Mouse (Mus musculus) heart, adult 2 months (tissue): Measurements from ENCODE around the gene Jmjd7. TPM values are rescaled to one million over a fixed set of nuclear protein-coding genes. Genes with fewer than 3 reads are reported as not detected.

ENCODE experiments used
- DNase-seq, 2 experiments: peaks; one replicate each; pipeline ENCODE4 v3.0.0; 2021
- H3K27ac ChIP-seq: fragments of 200-600 bp; 2 replicates; pipeline ENCODE4 v1.8.1; 2022
- H3K27me3 ChIP-seq: fragments of 200-500 bp; 2 replicates; pipeline ENCODE4 v1.6.1; 2012; ENCODE audit warnings: mild to moderate bottlenecking, low read length, inconsistent platforms, mixed read lengths; ENCODE audit not compliant: control insufficient read depth, insufficient read depth
- H3K36me3 ChIP-seq: fragments of 200-500 bp; 2 replicates; pipeline ENCODE4 v1.6.1; 2012; ENCODE audit warnings: low read length, inconsistent platforms; ENCODE audit not compliant: control insufficient read depth, insufficient read depth
- H3K4me1 ChIP-seq: fragments of 200-500 bp; 2 replicates; pipeline ENCODE4 v1.6.1; 2011; ENCODE audit warnings: low read length; ENCODE audit not compliant: control insufficient read depth, insufficient read depth
- H3K4me3 ChIP-seq: fragments of 200-600 bp; 2 replicates; pipeline ENCODE4 v1.8.1; 2022
- H3K79me2 ChIP-seq: fragments of 200-500 bp; replicated peaks from 2 replicates; pipeline ENCODE4 v1.6.1; 2012; ENCODE audit warnings: mild to moderate bottlenecking, inconsistent platforms, low read length, moderate library complexity, mixed read lengths; ENCODE audit not compliant: control insufficient read depth, insufficient read depth
- H3K9ac ChIP-seq: fragments of 200-500 bp; 2 replicates; pipeline ENCODE4 v1.6.1; 2012; ENCODE audit warnings: low read depth, mild to moderate bottlenecking, control low read depth, inconsistent platforms, low read length, mixed read lengths
- CTCF ChIP-seq: fragments of 200-600 bp; IDR thresholded peaks from 2 replicates; pipeline ENCODE4 v1.8.1; 2022; ENCODE audit warnings: antibody characterized with exemption, mild to moderate bottlenecking, moderate library complexity
- EP300 ChIP-seq: fragments of 200-500 bp; IDR thresholded peaks from 2 replicates; pipeline ENCODE4 v1.6.1; 2011; ENCODE audit warnings: low read depth, low read length, control low read depth; ENCODE audit not compliant: insufficient read depth
- POLR2A ChIP-seq: fragments of 200-500 bp; IDR thresholded peaks from 2 replicates; pipeline ENCODE4 v1.6.1; 2011; ENCODE audit warnings: mild to moderate bottlenecking, low read depth, low read length, control low read depth; ENCODE audit not compliant: insufficient read depth
- WGBS: fragments of 180-500 bp; shearing (Covaris S2); methylation state at CpG from one replicate; pipeline ENCODE4 v1.1.7; 2018; 5-methylcytosine and 5-hydroxymethylcytosine counted together
- intact Hi-C: fragments of 180-260 bp; cut with DNase I; formaldehyde crosslinking; loops from one replicate; pipeline ENCODE4 v1.15.1; 2025
- polyA plus RNA-seq: library from polyadenylated mRNA; depleted of rRNA; stranded (reverse); fragments of >200 nt; gene quantifications from 2 replicates; pipeline ENCODE4 v1.2.3, GENCODE M21; 2012
- total RNA-seq, 2 experiments: library from RNA; stranded (reverse); gene quantifications; 2 replicates each; pipeline ENCODE4 v1.2.3; 2021

Jmjd7 gene
- total and polyA plus RNA-seq, 3 experiments, result 6.3 to 7.4 (median 6.4) TPM

- WGBS, result 83% methylated on average over 4 of the region's 4 CpGs
Measured at GRCm38 (mm10) chr2:120058818-120059217, 31.5 kb downstream of the Jmjd7 start.

GRCm38 (mm10) chr2:120059466-120059865 is 32.2 kb downstream of the Jmjd7 start:
- no peak for TF ChIP-seq POLR2A
- TF ChIP-seq EP300, result no peak
- TF ChIP-seq CTCF, result no peak
- no peak overlapping the region for H3K27ac ChIP-seq
- H3K27me3 ChIP-seq, result no peaks in the 10 kb centered on the region
- 82% methylated on average over 3 of the region's 3 CpGs for WGBS
- H3K9ac ChIP-seq, result no peak overlapping the region
- peaks cover 11% of the 10 kb centered on the region for H3K4me1 ChIP-seq
- intact Hi-C loops, result no loop called here
- H3K4me3 ChIP-seq, result no peak overlapping the region
- no peak for DNase-seq
- no peaks in the 10 kb centered on the region for H3K36me3 ChIP-seq
- no peaks in the 10 kb centered on the region for H3K79me2 ChIP-seq

More at GRCm38 (mm10) chr2:120058818-120059217, 31.5 kb downstream of the Jmjd7 start:
- H3K27me3 ChIP-seq, result no peaks in the 10 kb centered on the region
- TF ChIP-seq EP300 (no peak), CTCF (no peak), POLR2A (no peak)
- H3K79me2 ChIP-seq, result no peaks in the 10 kb centered on the region
- no peak for DNase-seq
- no peaks in the 10 kb centered on the region for H3K36me3 ChIP-seq
- intact Hi-C loops, result no loop called here
- H3K4me1 ChIP-seq, result peaks cover 13% of the 10 kb centered on the region
- no peak overlapping the region for H3K27ac ChIP-seq
- H3K4me3 ChIP-seq, result no peak overlapping the region
- H3K9ac ChIP-seq, result no peak overlapping the region

- Histone ChIP-seq H3K27me3 (no peaks in the 10 kb centered on the region), H3K4me3 (no peak overlapping the region), H3K4me1 (peaks cover 8% of the 10 kb centered on the region), H3K36me3 (no peaks in the 10 kb centered on the region), H3K9ac (no peak overlapping the region), H3K27ac (no peak overlapping the region), H3K79me2 (no peaks in the 10 kb centered on the region)
- no peak for TF ChIP-seq POLR2A
- no peak for TF ChIP-seq EP300
- TF ChIP-seq CTCF, result no peak
- 66% methylated on average over 6 of the region's 6 CpGs for WGBS
- peak in 1 of 2 experiments; percentile 28 for DNase-seq
- intact Hi-C loops, result no loop called here
Measured at GRCm38 (mm10) chr2:120060190-120060589, 32.9 kb downstream of the Jmjd7 start.

GRCm38 (mm10) chr2:120060651-120061050 is 33.4 kb downstream of the Jmjd7 start:
- no peaks in the 10 kb centered on the region for H3K79me2 ChIP-seq
- DNase-seq, result no peak
- 59% methylated on average over 9 of the region's 9 CpGs for WGBS
- peaks cover 5% of the 10 kb centered on the region for H3K4me1 ChIP-seq
- TF ChIP-seq CTCF (no peak), POLR2A (no peak), EP300 (no peak)
- H3K4me3 ChIP-seq, result no peak overlapping the region
- intact Hi-C loops, result no loop called here
- no peaks in the 10 kb centered on the region for H3K36me3 ChIP-seq
- no peaks in the 10 kb centered on the region for H3K27me3 ChIP-seq
- H3K9ac ChIP-seq, result no peak overlapping the region
- no peak overlapping the region for H3K27ac ChIP-seq

- H3K9ac ChIP-seq, result no peak overlapping the region
- no peak for TF ChIP-seq POLR2A
- no peak for TF ChIP-seq EP300
- no peak for TF ChIP-seq CTCF
- intact Hi-C loops, result no loop called here
- H3K4me1 ChIP-seq, result peaks cover 2% of the 10 kb centered on the region
- H3K27ac ChIP-seq, result no peak overlapping the region
- no peaks in the 10 kb centered on the region for H3K79me2 ChIP-seq
- no peak for DNase-seq
- no peak overlapping the region for H3K4me3 ChIP-seq
- no peaks in the 10 kb centered on the region for H3K27me3 ChIP-seq
- WGBS, result 88% methylated on average over 8 of the region's 8 CpGs
- H3K36me3 ChIP-seq, result no peaks in the 10 kb centered on the region
Measured at GRCm38 (mm10) chr2:120062248-120062647, 35.0 kb downstream of the Jmjd7 start.

- Histone ChIP-seq H3K27me3 (no peaks in the 10 kb centered on the region), H3K4me1 (peaks cover 2% of the 10 kb centered on the region), H3K4me3 (no peak overlapping the region), H3K79me2 (no peaks in the 10 kb centered on the region), H3K9ac (no peak overlapping the region), H3K27ac (no peak overlapping the region), H3K36me3 (no peaks in the 10 kb centered on the region)
- intact Hi-C loops, result loop anchor here (5.0 kb wide), 1 partner anchor 92 kb away; the partner anchor contains the start of gene Mapkbp1
- no peak for TF ChIP-seq POLR2A
- peak; percentile 23 for TF ChIP-seq CTCF
- no peak for DNase-seq
- 79% methylated on average over 6 of the region's 6 CpGs for WGBS
Measured at GRCm38 (mm10) chr2:120064639-120065038, 37.4 kb downstream of the Jmjd7 start.

GRCm38 (mm10) chr2:120065243-120065642 is 38.0 kb downstream of the Jmjd7 start:
- TF ChIP-seq POLR2A, result no peak
- H3K79me2 ChIP-seq, result no peaks in the 10 kb centered on the region
- intact Hi-C loops, result loop anchor here (5.0 kb wide), 1 partner anchor 93 kb away; the partner anchor contains the start of gene Mapkbp1
- no peaks in the 10 kb centered on the region for H3K36me3 ChIP-seq
- no peaks in the 10 kb centered on the region for H3K27me3 ChIP-seq
- WGBS, result 91% methylated on average over 10 of the region's 10 CpGs
- peaks cover 2% of the 10 kb centered on the region for H3K4me1 ChIP-seq
- no peak overlapping the region for H3K4me3 ChIP-seq
- DNase-seq, result no peak
- no peak overlapping the region for H3K9ac ChIP-seq
- H3K27ac ChIP-seq, result no peak overlapping the region
